Mouse (Mus musculus) erythroblast, embryonic 14.5 days (primary cell): ENCODE results near the gene Pappa2.

Experiments
- GATA1 ChIP-seq: IDR thresholded peaks from 2 replicates; pipeline ENCODE4 v1.6.1; 2012; ENCODE audit warnings: low read length, inconsistent platforms, mixed read lengths
- TAL1 ChIP-seq: IDR thresholded peaks from 3 replicates; pipeline ENCODE4 v1.6.1; 2012; ENCODE audit warnings: low read length, inconsistent platforms, mixed read lengths

DNA sequence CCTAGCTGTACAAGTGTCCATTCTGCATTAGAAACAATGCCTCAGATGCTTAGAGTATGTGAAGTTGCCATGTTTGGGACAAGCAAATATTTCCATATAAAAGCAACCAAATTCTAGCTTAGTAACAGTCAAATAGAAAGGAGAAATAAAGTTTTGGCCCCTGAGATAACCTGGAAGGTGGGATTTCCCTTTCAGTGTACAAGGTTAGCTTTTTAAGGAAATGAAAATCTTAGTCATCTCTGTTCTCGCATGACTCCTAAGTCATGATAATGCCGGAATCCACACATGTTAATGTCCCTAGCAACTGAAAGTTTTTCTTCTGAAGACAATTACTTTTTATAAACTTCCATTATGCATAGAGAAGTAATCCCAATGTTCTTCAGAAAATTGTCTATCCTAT lies 160.6 kb downstream of the Pappa2 start:
- TF ChIP-seq TAL1 (no peak), GATA1 (no peak)
